Mouse (Mus musculus) adrenal gland, postnatal 25 days (tissue): ENCODE results near the gene Tmem198b. TPM values are rescaled to one million over a fixed set of nuclear protein-coding genes. Genes with fewer than 3 reads are reported as not detected.
"Not testable (repeated sequence)": the region's sequence is repeated elsewhere in the genome, so short reads cannot be mapped to it uniquely, and the experiment has no call there.

ENCODE experiments used
- DNase-seq: peaks from one replicate; pipeline ENCODE4 v3.0.0; 2021; ENCODE audit warnings: mixed read lengths
- long read RNA-seq: library from polyadenylated mRNA; stranded (forward); transcript quantifications from one replicate; pipeline ENCODE4 v2.0.0, GENCODE M21; 2021
- total RNA-seq: library from RNA; stranded (reverse); gene quantifications from 2 replicates; pipeline ENCODE4 v1.2.3, GENCODE M21; 2021

The Tmem198b gene
- 8.8 and 13.8 TPM in 2 replicates for total RNA-seq
- long read RNA-seq, partial matches to known transcripts, result 1 of 4 reads
- long read RNA-seq, other reads (novel, unspliced or antisense), result 1 of 4 reads

GRCm38 (mm10) chr10:128804271-128805091 lies at the start of gene Tmem198b:
Gene Tmem198b (minus strand): TSS chr10:128804370.
- DNase-seq, result peak; percentile 59

GRCm38 (mm10) chr10:128850339-128850738 lies 46.2 kb upstream of the Tmem198b start:
- DNase-seq, result no peak

- no peak for DNase-seq
Observed at GRCm38 (mm10) chr10:128848426-128848825, 44.3 kb upstream of the Tmem198b start.

GRCm38 (mm10) chr10:128846664-128847063 lies 42.5 kb upstream of the Tmem198b start:
- no peak for DNase-seq

GRCm38 (mm10) chr10:128845516-128845915 lies 41.3 kb upstream of the Tmem198b start:
- DNase-seq, result no peak

GRCm38 (mm10) chr10:128843260-128843659 lies 39.1 kb upstream of the Tmem198b start:
- DNase-seq, result no peak

GRCm38 (mm10) chr10:128840612-128841011 lies 36.4 kb upstream of the Tmem198b start:
- no peak for DNase-seq

GRCm38 (mm10) chr10:128839434-128839833 lies 35.3 kb upstream of the Tmem198b start:
- DNase-seq, result no peak

- DNase-seq, result no peak
Observed at GRCm38 (mm10) chr10:128837400-128837799, 33.2 kb upstream of the Tmem198b start.

- no peak for DNase-seq
Observed at GRCm38 (mm10) chr10:128823821-128824220, 19.7 kb upstream of the Tmem198b start.

- DNase-seq, result not testable (repeated sequence)
Observed at GRCm38 (mm10) chr10:128823087-128823486, 18.9 kb upstream of the Tmem198b start.

GRCm38 (mm10) chr10:128822135-128822534 lies 18.0 kb upstream of the Tmem198b start:
- no peak for DNase-seq

GRCm38 (mm10) chr10:128821358-128822056 lies 17.3 kb upstream of the Tmem198b start, which contains the start of gene Ormdl2:
Gene Ormdl2 (minus strand): TSS chr10:128821645.
- peak; percentile 98 for DNase-seq

GRCm38 (mm10) chr10:128820217-128820616 lies 16.0 kb upstream of the Tmem198b start:
- no peak for DNase-seq

- no peak for DNase-seq
Observed at GRCm38 (mm10) chr10:128817033-128817432, 12.9 kb upstream of the Tmem198b start, which contains the start of gene Sarnp. Gene Sarnp (plus strand): TSS chr10:128817333.

GRCm38 (mm10) chr10:128807018-128807417 lies 2.8 kb upstream of the Tmem198b start:
- no peak for DNase-seq

GRCm38 (mm10) chr10:128806086-128806485 lies 1.9 kb upstream of the Tmem198b start:
- DNase-seq, result no peak

GRCm38 (mm10) chr10:128805092-128806000 lies 1.2 kb upstream of the Tmem198b start:
- DNase-seq, result peak; percentile 97

GRCm38 (mm10) chr10:128803771-128804270 lies 349 bp downstream of the Tmem198b start, which contains the start of gene Dnajc14:
Gene Dnajc14 (plus strand): TSS chr10:128804062.
- peak; percentile 47 for DNase-seq

GRCm38 (mm10) chr10:128803361-128803760 lies 809 bp downstream of the Tmem198b start:
- no peak for DNase-seq

GRCm38 (mm10) chr10:128802956-128803355 lies 1.2 kb downstream of the Tmem198b start:
- no peak for DNase-seq
